Mouse (Mus musculus) yolk sac, embryonic 10.5 days (tissue): ENCODE measurements around the gene Hspa1b.
"Not testable (repeated sequence)": the region's sequence is repeated elsewhere in the genome, so short reads cannot be mapped to it uniquely, and the experiment has no call there.

ENCODE experiments used
- DNase-seq: peaks from one replicate; pipeline ENCODE4 v3.0.0-alpha.2; 2017; ENCODE audit warnings: low spot score

Gene Hspa1b

GRCm38 (mm10) chr17:34959130-34959778 lies at the start of gene Hspa1b:
Gene Hspa1b, minus strand, starts transcription at chr17:34959238.
- peak; percentile 93 for DNase-seq

- no peak for DNase-seq
Observed at GRCm38 (mm10) chr17:35007387-35007991, 48.5 kb upstream of the Hspa1b start.

GRCm38 (mm10) chr17:35005902-35006301 lies 46.9 kb upstream of the Hspa1b start:
- DNase-seq: not testable (repeated sequence)

- DNase-seq: no peak
Observed at GRCm38 (mm10) chr17:35005158-35005557, 46.1 kb upstream of the Hspa1b start.

- DNase-seq: no peak
Observed at GRCm38 (mm10) chr17:35004075-35004717, 45.2 kb upstream of the Hspa1b start.

GRCm38 (mm10) chr17:35003022-35003838 lies 44.2 kb upstream of the Hspa1b start:
- no peak for DNase-seq

GRCm38 (mm10) chr17:35002153-35002865 lies 43.3 kb upstream of the Hspa1b start:
- DNase-seq: no peak

- no peak for DNase-seq
Observed at GRCm38 (mm10) chr17:35001452-35002152, 42.6 kb upstream of the Hspa1b start.

GRCm38 (mm10) chr17:35000717-35001451 lies 41.8 kb upstream of the Hspa1b start, which contains the start of gene Vars:
Gene Vars, plus strand, starts transcription at chr17:35000987.
- DNase-seq: peak; percentile 97

GRCm38 (mm10) chr17:34999871-35000716 lies 41.1 kb upstream of the Hspa1b start:
- peak; percentile 39 for DNase-seq

GRCm38 (mm10) chr17:34998526-34999430 lies 39.7 kb upstream of the Hspa1b start:
- no peak for DNase-seq

- no peak for DNase-seq
Observed at GRCm38 (mm10) chr17:34997142-34997483, 38.1 kb upstream of the Hspa1b start.

GRCm38 (mm10) chr17:34996411-34997141 lies 37.5 kb upstream of the Hspa1b start:
- DNase-seq: no peak

- not testable (repeated sequence) for DNase-seq
Observed at GRCm38 (mm10) chr17:34995927-34996326, 36.9 kb upstream of the Hspa1b start.

GRCm38 (mm10) chr17:34995192-34995591 lies 36.2 kb upstream of the Hspa1b start:
- not testable (repeated sequence) for DNase-seq

- DNase-seq: no peak
Observed at GRCm38 (mm10) chr17:34994751-34995150, 35.7 kb upstream of the Hspa1b start.

- DNase-seq: no peak
Observed at GRCm38 (mm10) chr17:34984218-34984617, 25.2 kb upstream of the Hspa1b start.

GRCm38 (mm10) chr17:34982328-34982727 lies 23.3 kb upstream of the Hspa1b start:
- no peak for DNase-seq
